Mouse (Mus musculus) megakaryocyte-erythroid progenitor cell, adult 5 weeks (primary cell): ENCODE measurements around the gene Slc25a21. TPM values are rescaled to one million over a fixed set of nuclear protein-coding genes. Genes with fewer than 3 reads are reported as not detected.

ENCODE experiments used
- polyA plus RNA-seq: library from polyadenylated mRNA; stranded (reverse); fragments of >175 nt; gene quantifications from 2 replicates; pipeline ENCODE4 v1.2.3, GENCODE M21; 2012

Slc25a21 gene
- polyA plus RNA-seq: 9.8 TPM in 2 replicates

GRCm38 (mm10) chr12:57197363-57198026 lies at the start of gene Slc25a21:
TSS of gene Slc25a21 (minus strand) at chr12:57197472.

GRCm38 (mm10) chr12:57230192-57230706 lies 33.0 kb upstream of the Slc25a21 start, which contains the start of the genes Prps1l3 and Mipol1:
TSS of gene Prps1l3 (plus strand) at chr12:57230412.
TSS of gene Mipol1 (plus strand) at chr12:57230427.

GRCm38 (mm10) chr12:56691427-56692079 lies 505.7 kb downstream of the Slc25a21 start, which contains the start of gene Pax9:
TSS of gene Pax9 (plus strand) at chr12:56691767.

Other genes starting within 250 kb of the Slc25a21 start
- gene Prps1l3, start 32.9 kb upstream of the Slc25a21 start, polyA plus RNA-seq: 11.3 and 14.1 TPM in 2 replicates
- 1.7 TPM in 2 replicates for gene Mipol1, start 33.0 kb upstream of the Slc25a21 start, polyA plus RNA-seq